9 mouse cellular contexts compared by ENCODE assay signal in the genomic region with DNA sequence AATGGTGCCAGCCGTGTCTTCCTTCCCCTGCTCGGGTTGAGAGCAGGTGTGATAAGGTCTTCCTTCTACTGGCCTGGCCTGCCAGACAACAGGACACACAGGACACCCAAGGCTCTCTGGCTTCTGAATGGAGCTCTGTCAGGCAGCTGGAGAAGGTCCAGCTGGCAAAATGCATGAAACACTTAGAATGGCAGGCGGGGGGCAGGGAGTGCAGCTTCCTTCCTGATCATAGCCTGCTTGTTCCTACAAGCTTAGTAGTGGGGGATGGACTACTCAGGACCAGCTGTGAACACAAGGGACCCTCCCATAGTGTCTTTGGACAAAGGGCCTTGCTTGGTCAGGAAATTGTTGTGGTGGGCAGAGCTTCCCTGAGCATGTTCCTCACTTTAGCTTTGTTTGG. TPM values are rescaled to one million over a fixed set of nuclear protein-coding genes. Genes with fewer than 3 reads are reported as not detected.
A peak's percentile ranks its signal among the peaks of the same experiment; 100 is the strongest.
DNase-seq lines count a peak whose midpoint lies in the region; ATAC-seq and TF ChIP-seq lines count a peak whose summit lies in the region.
"Had no signal": no experiment of that assay in that cellular context is flagged by ENCODE, and none has a peak within 500 bp of the region (broad histone marks: within the 10 kb centered on the region; RNA-seq: fewer than 3 reads in every experiment).

No protein-coding gene starts in this region.

- H3K9ac ChIP-seq in forebrain, postnatal 0 days: no peak overlapping the region
- H3K9ac ChIP-seq in forebrain, embryonic 12.5 days: no peak overlapping the region
- H3K9ac ChIP-seq: midbrain, embryonic 12.5 days had no signal

- H3K4me1 ChIP-seq in forebrain, postnatal 0 days (ENCODE audit: insufficient read depth): no peaks in the 10 kb centered on the region
- no peaks in the 10 kb centered on the region for H3K4me1 ChIP-seq in forebrain, embryonic 12.5 days
- H3K4me1 ChIP-seq: midbrain, embryonic 12.5 days had no signal

- peaks cover 94% of the 10 kb centered on the region for H3K36me3 ChIP-seq in forebrain, postnatal 0 days (ENCODE audit: insufficient read depth)
- peaks cover 93% of the 10 kb centered on the region for H3K36me3 ChIP-seq in forebrain, embryonic 12.5 days (replicated peaks)

- no peaks in the 10 kb centered on the region for H3K27me3 ChIP-seq in forebrain, postnatal 0 days (ENCODE audit: insufficient read depth, low read length)
- no peaks in the 10 kb centered on the region for H3K27me3 ChIP-seq in forebrain, embryonic 12.5 days
- H3K27me3 ChIP-seq: midbrain, embryonic 12.5 days had no signal

- 61% methylated on average over 3 of the region's 3 CpGs for WGBS in forebrain, postnatal 0 days
- 86% methylated on average over 3 of the region's 3 CpGs for WGBS in forebrain, embryonic 12.5 days

- intact Hi-C loops in heart, postnatal 36 days (cut with DNase I): loop anchor here (2.0 kb wide), 1 partner anchor 42 kb away; a partner anchor contains a TSS

- peak; percentile 34 for DNase-seq in forebrain, postnatal 0 days
- peak; percentile 9 for DNase-seq in ovary, postnatal 36 days (ENCODE audit: low spot score)
- DNase-seq in ovary, postnatal 14 days (ENCODE audit: low spot score): no peak
- peak; percentile 30 to 33 for DNase-seq in heart, postnatal 36 days
- peak; percentile 58 for DNase-seq in lung, postnatal 25 days (ENCODE audit: low spot score)
- DNase-seq in c-Kit-positive CD71-positive TER-119-positive erythroid progenitor cells, embryonic 14.5 days (ENCODE audit: low spot score): no peak

- no peaks in the 10 kb centered on the region for H3K9me3 ChIP-seq in forebrain, postnatal 0 days (ENCODE audit: low read length)
- H3K9me3 ChIP-seq in forebrain, embryonic 12.5 days: no peaks in the 10 kb centered on the region
- H3K9me3 ChIP-seq: midbrain, embryonic 12.5 days had no signal

- ATAC-seq in forebrain, postnatal 0 days: peak; percentile 71
- ATAC-seq in forebrain, embryonic 12.5 days (ENCODE audit: low FRiP score): no peak
- ATAC-seq in megakaryocyte-erythroid progenitor cell, adult 5-6 weeks (replicated peaks; ENCODE audit: low FRiP score, low TSS enrichment, poor library complexity, severe bottlenecking): no peak

- no peak for TF ChIP-seq CTCF in forebrain, postnatal 0 days (IDR thresholded peaks at IDR 0.05; ENCODE audit: low read depth)

- H3K4me2 ChIP-seq in forebrain, postnatal 0 days (ENCODE audit: low read depth): no peak overlapping the region
- no peak overlapping the region for H3K4me2 ChIP-seq in forebrain, embryonic 12.5 days
- H3K4me2 ChIP-seq: midbrain, embryonic 12.5 days had no signal

- no peak overlapping the region for H3K27ac ChIP-seq in forebrain, postnatal 0 days (ENCODE audit: low read depth, low read length)
- H3K27ac ChIP-seq in forebrain, embryonic 12.5 days: no peak overlapping the region
- H3K27ac ChIP-seq: midbrain, embryonic 12.5 days had no signal

- H3K4me3 ChIP-seq in forebrain, postnatal 0 days (ENCODE audit: low read depth, low read length): no peak overlapping the region
- H3K4me3 ChIP-seq in forebrain, embryonic 12.5 days (replicated peaks): no peak overlapping the region
- H3K4me3 ChIP-seq: midbrain, embryonic 12.5 days had no signal

RNA-seq across cellular contexts. Expression of a gene that starts 9.6 kb away (rescaled TPM):
- total RNA-seq in forebrain, postnatal 0 days (2014; rRNA removed): 116 and 147 TPM in 2 replicates
- 84.2 and 95.3 TPM in 2 replicates for polyA plus RNA-seq in forebrain, postnatal 0 days (2015; fragmentation: Nextera tagmentation; extraction: Ambion mirVana)
- polyA plus RNA-seq in forebrain, embryonic 12.5 days (2016; fragmentation: Nextera tagmentation; extraction: Ambion mirVana): 47.9 and 57.2 TPM in 2 replicates
- 10 to 100 TPM; 12.0 to 12.2 TPM for total RNA-seq in heart, postnatal 36 days (2021)
- total RNA-seq in megakaryocyte-erythroid progenitor cell, adult 5-6 weeks (2014; fragmentation: Nextera tagmentation): 25.4 and 27.8 TPM in 2 replicates
- 9.0 and 23.4 TPM in 2 replicates for total RNA-seq in megakaryocyte-erythroid progenitor cell, adult 5-6 weeks (2017)

RNA-seq across cellular contexts. Expression of a gene that starts 9.6 kb away (rescaled TPM):
- 65.4 and 69.5 TPM in 2 replicates for total RNA-seq in forebrain, postnatal 0 days (2014; rRNA removed)
- polyA plus RNA-seq in forebrain, postnatal 0 days (2015; fragmentation: Nextera tagmentation; extraction: Ambion mirVana): 56.5 and 59.0 TPM in 2 replicates
- 44.6 and 48.8 TPM in 2 replicates for polyA plus RNA-seq in forebrain, embryonic 12.5 days (2016; fragmentation: Nextera tagmentation; extraction: Ambion mirVana)
- total RNA-seq in heart, postnatal 36 days (2021): 10 to 100 TPM; 12.7 to 13.1 TPM
- 24.6 and 44.0 TPM in 2 replicates for total RNA-seq in megakaryocyte-erythroid progenitor cell, adult 5-6 weeks (2014; fragmentation: Nextera tagmentation)
- total RNA-seq in megakaryocyte-erythroid progenitor cell, adult 5-6 weeks (2017): 32.7 and 40.2 TPM in 2 replicates

RNA-seq across cellular contexts. Expression of a gene that starts 31.9 kb away (rescaled TPM):
- 47.7 and 63.8 TPM in 2 replicates for total RNA-seq in forebrain, postnatal 0 days (2014; rRNA removed)
- polyA plus RNA-seq in forebrain, postnatal 0 days (2015; fragmentation: Nextera tagmentation; extraction: Ambion mirVana): 58.8 and 59.8 TPM in 2 replicates
- 92.2 and 94.1 TPM in 2 replicates for polyA plus RNA-seq in forebrain, embryonic 12.5 days (2016; fragmentation: Nextera tagmentation; extraction: Ambion mirVana)
- total RNA-seq in heart, postnatal 36 days (2021): 10 to 100 TPM; 15.7 to 18.8 TPM
- 49.7 and 65.3 TPM in 2 replicates for total RNA-seq in megakaryocyte-erythroid progenitor cell, adult 5-6 weeks (2014; fragmentation: Nextera tagmentation)
- total RNA-seq in megakaryocyte-erythroid progenitor cell, adult 5-6 weeks (2017): 31.3 and 34.2 TPM in 2 replicates

RNA-seq across cellular contexts. Expression of a gene that starts 32.0 kb away (rescaled TPM):
- 12.7 and 19.8 TPM in 2 replicates for total RNA-seq in forebrain, postnatal 0 days (2014; rRNA removed)
- 18.7 and 22.8 TPM in 2 replicates for polyA plus RNA-seq in forebrain, postnatal 0 days (2015; fragmentation: Nextera tagmentation; extraction: Ambion mirVana)
- 17.9 and 23.4 TPM in 2 replicates for polyA plus RNA-seq in forebrain, embryonic 12.5 days (2016; fragmentation: Nextera tagmentation; extraction: Ambion mirVana)
- total RNA-seq in heart, postnatal 36 days (2021): 10 to 100 TPM in 1 of 2 experiments, 1 to 10 TPM in 1; 9.5 to 11.7 TPM
- total RNA-seq in megakaryocyte-erythroid progenitor cell, adult 5-6 weeks (2014; fragmentation: Nextera tagmentation): 8.2 and 13.3 TPM in 2 replicates
- 6.4 and 8.2 TPM in 2 replicates for total RNA-seq in megakaryocyte-erythroid progenitor cell, adult 5-6 weeks (2017)

RNA-seq across cellular contexts. Expression of a gene that starts 38.0 kb away (rescaled TPM):
- total RNA-seq in forebrain, postnatal 0 days (2014; rRNA removed): 0.54 and 0.67 TPM in 2 replicates
- 0.14 and 0.22 TPM in 2 replicates for polyA plus RNA-seq in forebrain, postnatal 0 days (2015; fragmentation: Nextera tagmentation; extraction: Ambion mirVana)
- polyA plus RNA-seq in forebrain, embryonic 12.5 days (2016; fragmentation: Nextera tagmentation; extraction: Ambion mirVana): 0.51 and 0.61 TPM in 2 replicates
- total RNA-seq in heart, postnatal 36 days (2021): under 1 TPM; 0.27 to 0.28 TPM
- total RNA-seq in megakaryocyte-erythroid progenitor cell, adult 5-6 weeks (2014; fragmentation: Nextera tagmentation): 1.2 TPM in 1 of 2 replicates, not detected in the other
- total RNA-seq in megakaryocyte-erythroid progenitor cell, adult 5-6 weeks (2017): 0.19 TPM in 1 of 2 replicates, not detected in the other

Comparison
In these comparisons a context has a peak if more than half of its experiments do, and no peak if none do; other contexts are left out.
1. DNase-seq: peak in forebrain, postnatal 0 days (single experiment), ovary, postnatal 36 days (single experiment), heart, postnatal 36 days (2 of 2) and lung, postnatal 25 days (single experiment); none in ovary, postnatal 14 days (single experiment) and c-Kit-positive CD71-positive TER-119-positive erythroid progenitor cells, embryonic 14.5 days (single experiment).